Mouse (Mus musculus) embryonic facial prominence, embryonic 14.5 days (tissue): ENCODE results near the gene Dlx3. TPM values are rescaled to one million over a fixed set of nuclear protein-coding genes. Genes with fewer than 3 reads are reported as not detected.

ENCODE experiments used
- ATAC-seq: fragments of 200-750 bp; cut with Nextera tagmentation; 2 replicates; pipeline ENCODE4 v1.8.0; 2017; ENCODE audit warnings: low read depth, moderate number of reproducible peaks, moderate TSS enrichment
- DNase-seq: peaks from one replicate; pipeline ENCODE4 v3.0.0-alpha.2; 2015; ENCODE audit warnings: low spot score
- H3K27ac ChIP-seq: fragments of 300-500 bp; sonication (generic); replicated peaks from 2 replicates; pipeline ENCODE4 v1.5.1; 2014; ENCODE audit warnings: low read depth, mild to moderate bottlenecking, low read length, moderate library complexity
- H3K27me3 ChIP-seq: fragments of 300-500 bp; sonication (generic); replicated peaks from 2 replicates; pipeline ENCODE4 v1.6.1; 2014; ENCODE audit warnings: low read length; ENCODE audit not compliant: control insufficient read depth, insufficient read depth
- H3K36me3 ChIP-seq: fragments of 300-500 bp; sonication (generic); 2 replicates; pipeline ENCODE4 v1.6.1; 2014; ENCODE audit warnings: low read length, mixed read lengths; ENCODE audit not compliant: control insufficient read depth, insufficient read depth
- H3K4me1 ChIP-seq: fragments of 300-500 bp; sonication (generic); 2 replicates; pipeline ENCODE4 v1.6.1; 2014; ENCODE audit warnings: antibody characterized with exemption, low read length; ENCODE audit not compliant: control insufficient read depth, insufficient read depth
- H3K4me2 ChIP-seq: fragments of 300-500 bp; sonication (generic); 2 replicates; pipeline ENCODE4 v1.6.1; 2014; ENCODE audit warnings: low read depth, mild to moderate bottlenecking, low read length, moderate library complexity, mixed read lengths
- H3K4me3 ChIP-seq: fragments of 300-500 bp; sonication (generic); 2 replicates; pipeline ENCODE4 v1.5.1; 2014; ENCODE audit warnings: low read depth, mild to moderate bottlenecking, low read length
- H3K9ac ChIP-seq: fragments of 300-500 bp; sonication (generic); 2 replicates; pipeline ENCODE4 v1.6.1; 2014; ENCODE audit warnings: low read depth, mild to moderate bottlenecking, low read length, moderate library complexity, mixed read lengths
- H3K9me3 ChIP-seq: fragments of 300-500 bp; sonication (generic); 2 replicates; pipeline ENCODE4 v1.6.1; 2016; ENCODE audit warnings: low read length; ENCODE audit not compliant: control insufficient read depth
- WGBS: fragments of 180-500 bp; shearing (Covaris S2); extraction: QIAGEN DNeasy Blood & Tissue Kit; methylation state at CpG from one replicate; pipeline ENCODE4 v1.1.7; 2014; 5-methylcytosine and 5-hydroxymethylcytosine counted together
- polyA plus RNA-seq: library from polyadenylated mRNA; unstranded; fragments of >200 nt; fragmentation: Nextera tagmentation; extraction: Ambion mirVana; gene quantifications from 2 replicates; pipeline ENCODE4 v1.2.1, GENCODE M21; 2014

Gene Dlx3
- polyA plus RNA-seq, 1 experiment from 2014 or later: 20.2 TPM

- H3K4me1 ChIP-seq: peaks cover 13% of the 10 kb centered on the region
- H3K4me3 ChIP-seq: peak overlapping the region; percentile 58
- DNase-seq: no peak
- peak overlapping the region; percentile 64 for H3K9ac ChIP-seq
- H3K36me3 ChIP-seq: no peaks in the 10 kb centered on the region
- H3K27me3 ChIP-seq: peaks cover 30% of the 10 kb centered on the region
- H3K9me3 ChIP-seq: no peaks in the 10 kb centered on the region
- peak; percentile 64 for ATAC-seq
- peak overlapping the region; percentile 96 for H3K4me2 ChIP-seq
- H3K27ac ChIP-seq: peak overlapping the region; percentile 18; the same call in 1 of the 2 replicates
- 0% methylated on average over 20 of the region's 42 CpGs for WGBS
These were observed 43.8 kb upstream of the Dlx3 start for GRCm38 (mm10) chr11:95076041-95076535.

DNA sequence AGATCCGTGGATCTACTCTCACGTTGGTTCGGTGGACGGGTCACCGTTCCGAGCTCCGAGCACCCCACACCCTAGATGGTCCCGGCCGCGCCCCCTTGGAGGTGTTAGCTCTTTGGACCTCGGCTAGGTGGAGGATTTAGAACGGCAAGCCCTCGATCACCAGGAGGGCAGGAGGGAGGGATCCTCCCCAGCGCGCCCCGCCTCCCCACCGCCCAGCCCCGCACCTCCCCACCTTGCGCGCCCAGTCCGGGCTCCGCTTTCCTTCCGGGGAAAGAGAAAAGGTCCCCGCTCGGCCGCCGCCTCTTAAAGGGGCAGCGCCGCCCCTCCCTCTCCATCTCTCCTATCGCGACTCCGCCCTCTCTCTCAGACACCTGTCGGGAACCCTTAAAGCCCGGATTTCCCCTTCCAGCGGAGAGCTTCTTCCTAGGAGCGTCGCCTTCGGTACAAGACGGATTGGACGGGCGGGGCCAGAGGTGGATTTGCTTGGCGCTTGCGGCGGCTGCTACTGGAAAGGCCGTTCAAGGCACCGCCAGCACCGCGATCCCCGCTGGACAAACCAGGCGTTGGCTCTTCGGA, 43.3 kb upstream of the Dlx3 start, which contains the start of gene Itga3:
Gene Itga3 (minus strand): TSS at position 266 of the 576 bp plus-strand sequence.
- H3K36me3 ChIP-seq: no peaks in the 10 kb centered on the region
- peaks cover 8% of the 10 kb centered on the region for H3K4me1 ChIP-seq
- peak within 1 kb of the TSS; percentile 64 for H3K9ac ChIP-seq
- H3K27ac ChIP-seq: peak within 1 kb of the TSS; percentile 18; the same call in 1 of the 2 replicates
- WGBS: under 1% methylated on average over 32 of the region's 51 CpGs
- peak within 1 kb of the TSS; percentile 58 for H3K4me3 ChIP-seq
- peak within 1 kb of the TSS; percentile 96 for H3K4me2 ChIP-seq
- no peaks in the 10 kb centered on the region for H3K9me3 ChIP-seq
- ATAC-seq: peak; percentile 79
- H3K27me3 ChIP-seq: peaks cover 30% of the 10 kb centered on the region
- DNase-seq: peak; percentile 84

- H3K27ac ChIP-seq: no peak overlapping the region
- 0 out of 2 replicates have a peak overlapping the region, but pooled peaks have one; percentile 5 for H3K4me2 ChIP-seq
- no peak overlapping the region for H3K9ac ChIP-seq
- DNase-seq (no peak), ATAC-seq (no peak)
- H3K36me3 ChIP-seq: no peaks in the 10 kb centered on the region
- H3K9me3 ChIP-seq: no peaks in the 10 kb centered on the region
- no peaks in the 10 kb centered on the region for H3K4me1 ChIP-seq
- no peak overlapping the region for H3K4me3 ChIP-seq
- WGBS: 38% methylated on average over 7 of the region's 7 CpGs
- peaks cover 30% of the 10 kb centered on the region for H3K27me3 ChIP-seq
These were observed 42.0 kb upstream of the Dlx3 start for GRCm38 (mm10) chr11:95077956-95078355.

GRCm38 (mm10) chr11:95079256-95079875, 40.6 kb upstream of the Dlx3 start:
- no peak overlapping the region for H3K4me3 ChIP-seq
- no peak for DNase-seq
- H3K9ac ChIP-seq: no peak overlapping the region
- no peak overlapping the region for H3K27ac ChIP-seq
- no peaks in the 10 kb centered on the region for H3K9me3 ChIP-seq
- 58% methylated on average over 6 of the region's 6 CpGs for WGBS
- peaks cover 26% of the 10 kb centered on the region for H3K27me3 ChIP-seq
- H3K36me3 ChIP-seq: no peaks in the 10 kb centered on the region
- H3K4me2 ChIP-seq: no peak overlapping the region
- no peaks in the 10 kb centered on the region for H3K4me1 ChIP-seq
- no peak for ATAC-seq

- Histone ChIP-seq H3K4me3 (no peak overlapping the region), H3K9me3 (no peaks in the 10 kb centered on the region), H3K9ac (no peak overlapping the region), H3K4me2 (no peak overlapping the region), H3K4me1 (peaks cover 5% of the 10 kb centered on the region), H3K27ac (no peak overlapping the region), H3K36me3 (no peaks in the 10 kb centered on the region), H3K27me3 (peaks cover 15% of the 10 kb centered on the region)
- DNase-seq (no peak), ATAC-seq (no peak)
- 75% methylated on average over 6 of the region's 6 CpGs for WGBS
These were observed 39.1 kb upstream of the Dlx3 start for GRCm38 (mm10) chr11:95080783-95081182.

DNA sequence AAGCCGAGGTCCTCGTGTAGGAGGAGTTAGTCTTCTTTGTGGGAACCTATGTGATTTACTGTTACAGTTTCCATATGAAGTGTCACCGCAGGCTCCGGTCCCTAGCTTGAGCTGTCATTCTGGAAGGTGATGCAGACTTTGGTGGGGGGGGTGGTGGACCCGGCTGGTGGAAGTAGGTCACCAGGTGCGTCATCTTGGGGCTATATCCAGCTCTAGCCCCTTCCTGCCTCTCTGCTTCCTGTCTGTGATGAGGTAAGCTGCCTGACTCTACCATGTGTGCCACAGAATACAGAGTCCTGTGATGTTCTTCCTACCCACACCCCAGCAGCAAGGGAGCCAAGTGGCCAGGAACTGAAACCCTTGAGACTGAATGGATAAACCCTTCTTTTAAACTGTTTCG, 37.0 kb upstream of the Dlx3 start:
- 87% methylated on average over 7 of the region's 7 CpGs for WGBS
- Histone ChIP-seq H3K27ac (no peak overlapping the region), H3K4me2 (no peak overlapping the region)

DNA sequence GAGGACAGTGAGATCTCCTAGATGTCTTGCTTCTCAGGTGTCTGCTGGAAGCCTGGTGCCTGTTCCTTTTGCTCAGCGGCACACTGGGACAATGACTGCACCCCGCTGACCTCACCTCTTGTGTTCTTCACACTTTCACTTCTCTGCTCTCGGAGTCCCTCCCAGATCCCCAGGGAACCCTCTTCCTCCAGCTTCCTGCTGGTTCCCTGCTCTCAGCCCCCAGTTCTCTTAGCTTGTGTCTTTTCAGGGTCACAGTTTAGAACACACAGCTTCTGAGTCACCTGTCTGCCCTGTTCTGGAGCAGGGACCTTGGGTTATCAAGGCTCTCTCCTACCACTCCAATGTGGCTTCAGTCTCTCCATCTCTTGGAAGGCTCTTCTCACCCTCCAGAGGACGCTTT, 35.7 kb upstream of the Dlx3 start:
- ATAC-seq (no peak), DNase-seq (no peak)
- Histone ChIP-seq H3K4me1 (peaks cover 9% of the 10 kb centered on the region), H3K36me3 (no peaks in the 10 kb centered on the region), H3K4me3 (no peak overlapping the region), H3K9ac (no peak overlapping the region), H3K27ac (no peak overlapping the region), H3K4me2 (no peak overlapping the region), H3K9me3 (no peaks in the 10 kb centered on the region), H3K27me3 (no peaks in the 10 kb centered on the region)
- 28% methylated on average over 4 of the region's 4 CpGs for WGBS

More for the DNA sequence above, 37.0 kb upstream of the Dlx3 start:
- DNase-seq (no peak), ATAC-seq (no peak)
- Histone ChIP-seq H3K4me3 (no peak overlapping the region), H3K4me1 (peaks cover 9% of the 10 kb centered on the region), H3K27me3 (no peaks in the 10 kb centered on the region; the same call in 1 of the 2 replicates), H3K36me3 (no peaks in the 10 kb centered on the region), H3K9ac (no peak overlapping the region), H3K9me3 (no peaks in the 10 kb centered on the region)

- H3K27me3 ChIP-seq: no peaks in the 10 kb centered on the region
- no peaks in the 10 kb centered on the region for H3K9me3 ChIP-seq
- no peak overlapping the region for H3K27ac ChIP-seq
- H3K4me3 ChIP-seq: no peak overlapping the region
- H3K4me2 ChIP-seq: no peak overlapping the region
- no peak for DNase-seq
- 35% methylated on average over 5 of the region's 5 CpGs for WGBS
- ATAC-seq: no peak
- H3K36me3 ChIP-seq: no peaks in the 10 kb centered on the region
- H3K4me1 ChIP-seq: peaks cover 9% of the 10 kb centered on the region
- H3K9ac ChIP-seq: no peak overlapping the region
These were observed 35.0 kb upstream of the Dlx3 start for GRCm38 (mm10) chr11:95084811-95085382.
